Mouse (Mus musculus) embryonic facial prominence, embryonic 14.5 days (tissue): ENCODE measurements at regions not wholly inside any gene's neighbourhood (a gene's known extent, or its start where the extent isn't known, plus 50 kb on each side); places are given as distances from the start of the nearest gene placed in this dataset.
"Not testable (repeated sequence)": the region's sequence is repeated elsewhere in the genome, so short reads cannot be mapped to it uniquely, and the experiment has no call there.

Experiments
- ATAC-seq: fragments of 200-750 bp; cut with Nextera tagmentation; 2 replicates; pipeline ENCODE4 v1.8.0; 2017; ENCODE audit warnings: low read depth, moderate number of reproducible peaks, moderate TSS enrichment
- DNase-seq: peaks from one replicate; pipeline ENCODE4 v3.0.0-alpha.2; 2015; ENCODE audit warnings: low spot score
- H3K27ac ChIP-seq: fragments of 300-500 bp; sonication (generic); replicated peaks from 2 replicates; pipeline ENCODE4 v1.5.1; 2014; ENCODE audit warnings: low read depth, mild to moderate bottlenecking, low read length, moderate library complexity
- H3K27me3 ChIP-seq: fragments of 300-500 bp; sonication (generic); replicated peaks from 2 replicates; pipeline ENCODE4 v1.6.1; 2014; ENCODE audit warnings: low read length; ENCODE audit not compliant: control insufficient read depth, insufficient read depth
- H3K36me3 ChIP-seq: fragments of 300-500 bp; sonication (generic); 2 replicates; pipeline ENCODE4 v1.6.1; 2014; ENCODE audit warnings: low read length, mixed read lengths; ENCODE audit not compliant: control insufficient read depth, insufficient read depth
- H3K4me1 ChIP-seq: fragments of 300-500 bp; sonication (generic); 2 replicates; pipeline ENCODE4 v1.6.1; 2014; ENCODE audit warnings: antibody characterized with exemption, low read length; ENCODE audit not compliant: control insufficient read depth, insufficient read depth
- H3K4me2 ChIP-seq: fragments of 300-500 bp; sonication (generic); 2 replicates; pipeline ENCODE4 v1.6.1; 2014; ENCODE audit warnings: low read depth, mild to moderate bottlenecking, low read length, moderate library complexity, mixed read lengths
- H3K4me3 ChIP-seq: fragments of 300-500 bp; sonication (generic); 2 replicates; pipeline ENCODE4 v1.5.1; 2014; ENCODE audit warnings: low read depth, mild to moderate bottlenecking, low read length
- H3K9ac ChIP-seq: fragments of 300-500 bp; sonication (generic); 2 replicates; pipeline ENCODE4 v1.6.1; 2014; ENCODE audit warnings: low read depth, mild to moderate bottlenecking, low read length, moderate library complexity, mixed read lengths
- H3K9me3 ChIP-seq: fragments of 300-500 bp; sonication (generic); 2 replicates; pipeline ENCODE4 v1.6.1; 2016; ENCODE audit warnings: low read length; ENCODE audit not compliant: control insufficient read depth
- WGBS: fragments of 180-500 bp; shearing (Covaris S2); extraction: QIAGEN DNeasy Blood & Tissue Kit; methylation state at CpG from one replicate; pipeline ENCODE4 v1.1.7; 2014; 5-methylcytosine and 5-hydroxymethylcytosine counted together

DNA sequence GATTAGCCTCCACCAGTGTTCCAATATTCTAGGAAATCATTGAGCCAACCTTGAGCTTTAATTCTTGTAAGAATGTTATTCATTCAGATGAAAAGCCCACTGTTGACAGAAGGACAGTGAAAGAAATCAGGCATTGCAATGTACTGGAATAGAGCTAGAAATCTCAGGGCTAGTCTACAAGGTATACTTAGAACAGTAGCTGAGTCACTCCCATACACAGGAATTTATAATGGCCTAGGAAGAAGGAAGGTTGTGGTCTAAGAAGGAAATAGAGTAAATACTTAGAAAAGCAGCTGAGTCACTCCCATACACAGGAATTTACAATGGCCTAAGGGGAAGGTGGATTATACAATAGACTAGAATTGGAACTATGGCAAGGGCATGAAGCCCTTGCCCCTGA is 174.6 kb downstream of the Fam181b start:
- H3K9ac ChIP-seq, H3K27me3 ChIP-seq, DNase-seq, H3K27ac ChIP-seq, H3K4me3 ChIP-seq, ATAC-seq, H3K9me3 ChIP-seq, H3K4me2 ChIP-seq, H3K4me1 ChIP-seq, H3K36me3 ChIP-seq: not testable (repeated sequence)

GRCm38 (mm10) chr7:93285748-93286147 is 206.1 kb downstream of the Fam181b start:
- no peak for DNase-seq
- Histone ChIP-seq H3K9ac (no peak overlapping the region), H3K36me3 (no peaks in the 10 kb centered on the region), H3K27me3 (no peaks in the 10 kb centered on the region), H3K4me2 (no peak overlapping the region), H3K9me3 (no peaks in the 10 kb centered on the region), H3K4me3 (no peak overlapping the region), H3K27ac (no peak overlapping the region), H3K4me1 (no peaks in the 10 kb centered on the region)
- no peak for ATAC-seq
- WGBS, result 82% methylated on average over 3 of the region's 3 CpGs

GRCm38 (mm10) chr7:93291457-93291856 is 211.8 kb downstream of the Fam181b start:
- Histone ChIP-seq H3K4me1 (no peaks in the 10 kb centered on the region), H3K4me3 (no peak overlapping the region), H3K27me3 (no peaks in the 10 kb centered on the region), H3K27ac (no peak overlapping the region), H3K36me3 (no peaks in the 10 kb centered on the region), H3K9me3 (no peaks in the 10 kb centered on the region), H3K9ac (no peak overlapping the region), H3K4me2 (no peak overlapping the region)
- ATAC-seq (no peak), DNase-seq (no peak)
- 73% methylated on average over 3 of the region's 3 CpGs for WGBS

GRCm38 (mm10) chr7:93291945-93292696 is 212.5 kb downstream of the Fam181b start:
- 67% methylated on average over 3 of the region's 3 CpGs for WGBS
- Histone ChIP-seq H3K9ac (no peak overlapping the region), H3K4me3 (no peak overlapping the region), H3K4me1 (no peaks in the 10 kb centered on the region), H3K27me3 (no peaks in the 10 kb centered on the region), H3K9me3 (no peaks in the 10 kb centered on the region), H3K4me2 (no peak overlapping the region), H3K36me3 (no peaks in the 10 kb centered on the region), H3K27ac (no peak overlapping the region)
- DNase-seq (no peak), ATAC-seq (no peak)

DNA sequence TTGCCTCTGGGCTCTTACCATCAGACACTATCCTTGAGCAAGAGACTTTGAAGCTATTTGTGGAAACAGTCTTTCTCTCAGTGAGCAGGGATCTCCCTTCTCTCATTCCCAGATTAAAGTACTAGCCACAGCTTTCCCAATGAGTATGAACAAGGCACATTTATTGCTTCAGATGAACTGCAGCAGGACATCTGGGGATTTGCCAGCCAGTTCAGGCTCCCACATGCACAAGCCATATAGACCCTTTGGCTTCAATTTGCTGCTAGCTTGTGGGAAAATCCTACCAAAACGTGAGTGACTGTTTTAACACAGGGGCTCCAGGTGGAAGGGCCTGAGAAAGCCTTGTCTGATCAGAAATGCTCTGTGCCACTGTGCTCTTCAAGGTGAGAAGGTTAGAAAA is 233.1 kb downstream of the Fam181b start:
- Histone ChIP-seq H3K4me3 (no peak overlapping the region), H3K4me2 (no peak overlapping the region), H3K9me3 (no peaks in the 10 kb centered on the region), H3K27me3 (no peaks in the 10 kb centered on the region), H3K4me1 (no peaks in the 10 kb centered on the region), H3K27ac (no peak overlapping the region), H3K9ac (no peak overlapping the region), H3K36me3 (no peaks in the 10 kb centered on the region)
- ATAC-seq (no peak), DNase-seq (no peak)
- 45% methylated on average over 1 of the region's 1 CpGs for WGBS

DNA sequence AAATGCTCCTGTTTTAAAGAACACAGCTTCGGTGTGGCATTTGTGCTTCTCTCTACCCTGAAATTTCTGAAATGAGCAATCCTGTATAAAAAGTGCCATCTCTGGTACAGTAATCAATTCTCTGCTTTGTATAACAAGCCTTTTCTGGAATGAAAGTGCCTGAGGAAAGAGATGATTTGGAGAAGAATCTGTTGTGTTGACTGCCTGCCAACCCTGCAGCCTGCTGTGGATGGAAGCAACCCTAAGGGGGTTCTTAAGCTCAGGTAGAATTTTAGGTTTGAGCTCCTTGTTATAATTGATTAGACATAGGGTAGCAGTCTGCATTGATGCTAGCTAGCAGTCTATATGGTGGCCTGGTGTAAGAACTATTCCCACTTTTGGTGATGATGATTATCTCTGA is 251.7 kb downstream of the Fam181b start:
- H3K4me3 ChIP-seq, result no peak overlapping the region
- no peaks in the 10 kb centered on the region for H3K4me1 ChIP-seq
- H3K27ac ChIP-seq, result no peak overlapping the region
- no peak overlapping the region for H3K9ac ChIP-seq
- no peak for ATAC-seq
- peak; percentile 3 for DNase-seq
- H3K27me3 ChIP-seq, result no peaks in the 10 kb centered on the region
- WGBS, result 69% methylated on average over 1 of the region's 1 CpGs
- no peaks in the 10 kb centered on the region for H3K36me3 ChIP-seq
- no peak overlapping the region for H3K4me2 ChIP-seq
- no peaks in the 10 kb centered on the region for H3K9me3 ChIP-seq

DNA sequence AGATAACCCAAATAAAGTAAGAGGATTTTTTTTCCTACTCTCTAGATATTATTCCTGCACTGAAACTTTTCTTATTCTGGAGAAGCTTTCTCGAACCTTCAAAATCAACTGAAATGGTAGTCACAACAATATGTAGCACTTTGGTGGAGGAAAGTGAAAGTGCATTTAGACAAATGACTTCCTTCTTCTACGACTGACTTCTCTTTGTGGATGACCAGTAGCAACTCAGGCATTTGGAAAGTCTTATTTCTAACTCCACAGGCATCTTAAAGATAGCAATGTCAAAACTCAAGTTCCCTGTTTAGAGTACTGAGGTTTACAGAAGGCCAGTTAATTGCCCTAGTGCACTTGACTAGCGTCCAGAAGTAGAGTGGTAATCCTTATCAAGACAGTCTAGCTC is 252.5 kb downstream of the Fam181b start:
- Histone ChIP-seq H3K4me1 (no peaks in the 10 kb centered on the region), H3K27me3 (no peaks in the 10 kb centered on the region), H3K4me2 (no peak overlapping the region), H3K4me3 (no peak overlapping the region), H3K9ac (no peak overlapping the region), H3K9me3 (no peaks in the 10 kb centered on the region), H3K27ac (no peak overlapping the region), H3K36me3 (no peaks in the 10 kb centered on the region)
- ATAC-seq (no peak), DNase-seq (no peak)
- WGBS, result 67% methylated on average over 3 of the region's 3 CpGs

GRCm38 (mm10) chr7:93336420-93336819 is 256.8 kb downstream of the Fam181b start:
- DNase-seq, result peak; percentile 35
- WGBS, result 14% methylated on average over 1 of the region's 1 CpGs
- Histone ChIP-seq H3K9ac (no peak overlapping the region), H3K4me1 (no peaks in the 10 kb centered on the region), H3K27me3 (no peaks in the 10 kb centered on the region), H3K9me3 (no peaks in the 10 kb centered on the region), H3K36me3 (no peaks in the 10 kb centered on the region), H3K27ac (no peak overlapping the region), H3K4me2 (no peak overlapping the region), H3K4me3 (no peak overlapping the region)
- no peak for ATAC-seq
